Mouse (Mus musculus): ENCODE measurements around the gene Noxa1.
A peak's percentile ranks its signal among the peaks of the same experiment; 100 is the strongest.

Noxa1 gene

DNA sequence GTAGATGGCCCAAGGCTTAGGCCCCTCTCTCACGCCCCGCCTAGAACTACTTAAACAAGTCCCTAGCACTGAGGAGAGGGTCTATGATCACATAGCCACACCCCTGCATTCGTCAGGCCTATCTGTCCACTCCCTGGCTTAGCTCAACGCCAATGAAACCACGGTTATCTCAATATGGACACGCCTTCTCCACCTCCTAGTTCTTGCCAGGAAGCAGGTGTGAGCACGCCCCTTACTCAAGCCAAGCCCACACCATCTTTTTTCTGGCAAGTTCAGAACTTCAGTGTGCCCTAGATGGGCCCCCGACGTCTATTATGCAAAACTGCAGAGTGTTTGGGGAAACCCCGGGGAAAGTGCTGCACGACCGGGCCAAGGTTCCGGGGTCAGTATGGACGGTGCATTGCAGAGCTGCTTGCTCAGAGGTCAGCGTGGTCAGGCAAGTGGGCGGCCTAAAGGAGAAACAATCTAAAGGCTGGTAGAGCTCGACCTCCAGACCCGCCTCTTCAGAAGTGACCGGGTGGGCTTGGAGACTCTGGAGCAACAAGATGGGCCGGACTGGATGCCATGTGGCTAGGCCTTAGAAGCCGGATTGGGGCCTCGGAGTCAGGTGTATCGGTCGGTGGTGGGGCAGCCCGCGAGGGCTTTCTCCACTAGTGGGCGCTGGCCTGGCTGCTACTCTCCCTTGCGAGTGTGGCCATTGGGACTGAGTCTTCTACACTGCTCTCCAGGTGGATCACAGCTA, at the start of gene Noxa1:
Noxa1 (minus strand) TSS at position 41 of the 742 bp plus-strand sequence.
- no peak for DNase-seq

DNA sequence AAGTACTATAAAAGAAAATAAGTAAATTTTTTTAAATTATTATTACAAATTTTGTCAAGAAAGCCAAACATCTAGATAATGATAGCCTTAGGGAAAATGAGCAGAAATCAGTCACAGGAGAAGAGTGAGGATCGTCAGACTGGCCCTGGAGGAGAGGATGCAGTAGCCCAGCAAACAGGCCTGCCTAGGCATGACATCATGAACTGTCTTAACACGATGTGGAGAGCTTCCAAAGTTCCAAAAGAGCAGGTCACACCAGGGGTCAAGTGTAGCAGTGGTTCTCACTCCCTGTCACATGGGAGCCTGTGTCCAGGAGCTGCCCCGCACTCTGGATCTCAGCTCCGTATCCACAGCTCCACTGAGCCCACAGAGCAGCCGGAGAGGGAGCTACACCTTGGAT, 47.0 kb upstream of the Noxa1 start:
- no peak for DNase-seq

DNA sequence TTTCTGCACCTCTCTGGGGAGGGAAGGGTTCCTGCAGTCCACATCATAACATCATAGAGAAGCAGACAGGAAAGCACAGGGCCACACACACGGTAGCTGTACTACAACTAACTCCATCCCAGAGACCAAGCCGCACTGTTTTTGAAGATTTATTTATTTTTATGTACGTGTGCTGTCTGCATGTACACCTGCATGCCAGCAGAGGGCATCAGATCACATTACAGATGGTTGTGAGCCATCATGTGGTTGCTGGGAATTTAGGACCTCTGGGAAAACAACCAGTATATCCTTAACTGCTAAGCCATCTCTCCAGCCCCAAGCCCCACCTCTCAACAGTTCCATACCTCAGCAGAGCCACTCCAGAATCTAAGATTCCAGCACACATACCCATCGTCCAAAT, 46.2 kb upstream of the Noxa1 start:
- no peak for DNase-seq

DNA sequence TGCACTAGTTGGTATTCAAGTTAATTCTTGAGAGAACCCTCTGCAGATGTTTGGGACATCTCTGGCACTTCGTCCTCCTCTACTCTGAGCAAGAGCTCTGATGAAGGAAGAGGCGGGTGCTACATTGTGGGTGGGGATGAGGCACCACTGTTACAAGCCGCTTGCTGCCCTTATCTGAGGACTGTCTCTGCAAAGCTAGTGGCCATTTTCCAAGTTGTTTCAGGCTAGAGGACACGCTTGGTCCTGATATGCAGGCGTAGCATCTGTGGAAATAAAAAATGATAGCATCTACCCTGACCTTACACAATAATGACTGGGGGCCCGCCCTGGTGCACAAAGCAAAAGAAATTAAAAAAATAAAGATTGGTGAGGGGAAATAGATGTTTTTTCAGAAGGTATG, 42.9 kb upstream of the Noxa1 start:
- DNase-seq: no peak

DNA sequence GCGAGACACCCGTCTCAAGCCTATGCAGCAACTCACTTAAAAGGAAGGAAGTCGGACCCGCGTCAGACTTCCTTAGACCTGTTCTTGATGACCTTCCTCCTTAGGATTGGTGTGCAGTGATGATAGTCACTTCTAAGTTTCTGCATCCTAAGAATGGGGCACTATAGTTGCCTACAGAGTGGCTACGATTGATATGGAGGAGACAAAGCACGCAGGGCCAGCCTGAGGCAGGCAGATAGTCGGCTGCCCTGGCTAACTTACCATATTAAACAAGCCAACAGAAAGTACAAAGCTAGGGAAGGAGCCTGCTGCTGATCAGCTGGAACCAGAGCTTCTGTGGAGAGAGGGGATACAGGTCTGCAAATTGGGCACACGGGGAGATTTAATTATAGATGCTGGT, 36.7 kb upstream of the Noxa1 start:
- DNase-seq: no peak

DNA sequence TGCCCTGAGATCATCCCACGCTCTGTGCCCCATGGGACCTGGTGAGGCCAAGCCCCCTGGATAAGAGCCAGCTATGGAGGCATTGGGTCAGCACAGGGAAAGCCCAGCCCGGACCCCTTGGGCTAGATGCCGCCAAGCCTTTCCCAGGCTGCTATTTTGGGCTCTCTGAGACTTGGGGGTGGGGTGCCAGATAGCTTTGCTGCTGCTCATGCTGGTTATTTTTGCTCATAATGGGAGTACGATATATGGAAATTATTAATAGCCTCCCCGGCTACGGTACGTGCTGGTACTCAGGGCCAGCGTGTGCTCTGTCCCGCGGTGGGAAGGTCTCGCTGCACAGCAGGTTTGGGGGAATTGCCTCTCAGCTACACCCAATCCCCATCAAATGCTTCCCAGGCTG, 33.1 kb upstream of the Noxa1 start:
- no peak for DNase-seq

DNA sequence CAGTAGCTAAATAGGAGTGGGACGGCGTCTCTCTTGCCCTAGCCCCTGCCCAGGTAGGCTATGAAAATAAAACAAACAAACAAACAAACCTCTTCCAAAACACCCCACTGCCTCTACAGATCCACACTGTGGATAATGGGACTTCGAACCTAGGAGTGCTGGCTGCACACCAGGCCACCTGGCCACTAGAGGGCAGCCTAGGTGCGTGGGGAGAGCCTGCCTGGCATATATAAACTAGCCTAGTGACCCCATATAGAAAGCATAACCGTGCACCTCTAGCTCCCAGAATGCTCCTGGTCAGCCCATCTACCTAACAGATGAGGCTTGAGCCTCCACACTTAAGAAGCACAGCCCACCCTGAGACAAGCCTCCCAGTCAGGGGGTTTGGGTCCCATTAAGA, 32.3 kb upstream of the Noxa1 start:
- DNase-seq: peak; percentile 61 to 74

DNA sequence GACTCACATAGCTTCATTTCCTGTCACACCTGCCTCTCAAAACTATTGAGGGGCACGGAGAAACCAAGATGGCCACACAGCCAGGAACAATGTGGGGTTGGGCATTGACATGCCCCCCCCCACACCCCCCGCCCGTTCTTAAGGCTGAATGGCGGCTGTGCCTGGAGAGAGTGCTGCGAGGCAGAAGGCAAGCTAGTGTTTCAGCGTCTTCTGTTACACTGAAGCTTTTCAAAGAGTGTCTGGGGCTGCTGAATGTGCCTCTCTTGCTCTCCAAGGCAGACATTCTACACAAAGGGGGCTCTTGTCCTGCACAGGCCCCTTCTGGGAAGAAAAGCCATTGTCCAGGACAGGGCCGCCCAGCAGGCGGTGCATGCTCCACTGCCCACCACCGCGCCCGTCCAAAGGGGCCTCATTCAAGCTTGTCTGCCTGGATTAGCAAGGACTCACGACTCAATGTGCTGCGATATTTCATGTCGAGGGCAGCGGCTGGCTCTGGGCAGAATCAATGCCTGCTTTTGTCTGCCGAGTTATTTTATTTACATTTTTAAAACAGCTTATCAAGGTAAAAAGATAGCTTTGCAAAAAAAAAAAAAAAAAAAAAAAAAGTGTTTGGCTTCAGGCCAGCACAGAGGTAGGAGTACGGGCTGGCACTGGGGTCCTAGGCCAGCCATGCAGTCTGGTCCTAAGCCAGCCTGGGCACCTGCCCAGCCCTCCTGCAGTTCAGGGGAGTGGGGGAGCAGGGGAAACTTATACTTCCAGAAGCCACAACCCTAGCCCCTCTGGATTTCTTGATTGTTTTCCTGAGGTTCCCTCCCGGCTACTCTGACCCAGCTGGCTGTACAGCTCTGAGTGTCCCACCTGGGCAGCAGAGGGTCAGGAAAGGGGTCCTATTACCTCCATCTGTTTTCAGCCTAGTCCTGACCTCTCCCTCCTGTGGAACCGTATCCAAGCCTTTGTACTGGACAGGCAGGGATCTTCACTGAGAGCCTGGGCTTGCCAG, 31.4 kb upstream of the Noxa1 start:
- DNase-seq: peak; percentile 50 to 64

DNA sequence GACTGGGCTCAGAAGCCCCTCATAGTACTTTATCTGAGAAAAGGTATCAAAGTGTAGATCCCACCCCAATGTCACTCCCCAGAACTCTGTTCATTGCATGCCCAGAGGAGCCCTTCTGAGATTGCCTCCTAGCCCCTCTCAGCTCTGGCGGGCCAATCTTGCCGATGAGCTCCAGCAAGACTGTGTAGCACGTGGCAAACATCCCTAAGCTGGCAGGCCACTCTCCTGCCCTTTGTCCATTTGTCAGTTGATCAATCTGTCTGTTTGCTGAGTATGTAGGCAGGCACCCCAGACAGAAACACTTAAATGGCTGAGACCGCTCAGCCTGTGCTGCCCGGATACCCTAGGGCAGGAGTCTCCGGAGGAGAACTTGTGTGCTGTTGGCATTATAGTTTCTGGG, 30.2 kb upstream of the Noxa1 start:
- no peak for DNase-seq

DNA sequence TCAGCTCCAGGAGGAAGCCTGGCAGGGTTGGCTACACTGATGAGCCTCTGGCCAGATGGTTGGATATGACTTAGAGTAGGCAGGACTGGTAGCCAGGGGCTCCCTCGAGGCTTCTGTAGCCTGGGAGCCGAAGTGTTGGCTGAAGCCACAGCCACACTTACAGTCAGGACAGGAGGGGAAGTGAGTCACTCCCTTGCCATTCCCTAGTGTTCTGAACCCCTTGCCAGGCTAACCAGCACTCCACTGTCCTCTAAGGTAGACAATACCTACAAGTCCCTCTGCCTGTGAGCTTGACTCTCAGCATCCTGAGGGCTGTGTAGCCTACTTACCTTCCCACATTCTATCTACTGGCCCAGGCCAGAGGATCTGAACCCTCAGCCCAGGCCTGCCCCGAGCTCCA, 29.5 kb upstream of the Noxa1 start:
- no peak for DNase-seq

DNA sequence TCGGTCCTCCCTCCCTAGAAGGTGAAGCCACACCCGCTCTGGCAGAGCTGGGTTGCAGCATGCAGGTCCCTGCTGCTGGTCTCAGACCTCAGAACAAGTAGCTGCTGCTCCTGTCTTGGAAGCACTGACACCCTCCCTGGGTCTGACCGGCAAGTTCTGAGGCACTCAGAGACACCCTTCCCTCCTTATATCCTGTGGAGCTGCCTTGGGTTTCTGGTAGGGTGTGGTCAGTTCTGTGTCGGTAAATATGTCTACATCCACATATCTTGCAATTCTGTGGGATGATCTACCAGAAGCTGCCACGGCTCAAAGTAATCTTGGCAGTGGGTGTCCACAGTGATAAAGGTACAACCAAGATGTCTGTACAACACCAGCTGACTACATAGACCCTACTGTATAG, 28.6 kb upstream of the Noxa1 start:
- DNase-seq: no peak

DNA sequence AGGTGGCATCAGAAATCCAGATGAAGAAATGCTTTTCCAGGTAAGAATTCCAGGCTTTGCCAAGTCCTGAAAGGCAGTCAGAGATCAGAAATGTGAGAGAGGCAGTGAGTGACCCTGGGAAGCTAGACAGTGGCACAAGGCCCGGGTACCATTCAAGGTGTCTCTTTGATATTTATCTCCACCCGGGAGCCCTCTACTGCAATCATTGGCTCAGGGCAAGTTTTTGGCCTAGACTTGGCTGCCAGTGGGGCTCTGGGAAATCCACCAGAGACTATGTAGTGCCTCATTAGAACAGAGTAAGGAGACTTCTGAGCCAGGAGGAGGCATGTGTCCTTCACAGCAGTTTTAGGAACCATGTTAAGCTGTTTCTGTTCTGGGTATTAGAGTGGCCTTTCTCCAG, 27.7 kb upstream of the Noxa1 start:
- DNase-seq: no peak

DNA sequence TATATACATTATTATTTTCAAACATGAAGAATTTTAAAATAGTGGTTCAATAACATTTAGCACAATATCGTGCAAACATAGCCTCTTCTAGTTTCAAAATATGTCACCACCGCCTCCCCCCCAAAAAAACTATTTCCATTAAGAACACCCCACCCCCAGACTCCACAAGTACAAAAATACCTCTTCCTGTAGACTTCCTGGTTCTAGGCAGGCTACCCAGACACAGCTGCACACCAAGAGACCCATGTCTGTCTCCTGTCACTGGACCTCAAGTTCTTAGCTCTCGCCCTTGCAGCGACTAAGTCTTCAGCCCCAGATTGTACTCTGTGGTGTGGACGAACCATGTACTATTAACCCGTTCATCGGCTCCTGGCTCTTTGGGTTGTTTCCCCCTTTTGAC, 26.0 kb upstream of the Noxa1 start:
- DNase-seq: no peak

DNA sequence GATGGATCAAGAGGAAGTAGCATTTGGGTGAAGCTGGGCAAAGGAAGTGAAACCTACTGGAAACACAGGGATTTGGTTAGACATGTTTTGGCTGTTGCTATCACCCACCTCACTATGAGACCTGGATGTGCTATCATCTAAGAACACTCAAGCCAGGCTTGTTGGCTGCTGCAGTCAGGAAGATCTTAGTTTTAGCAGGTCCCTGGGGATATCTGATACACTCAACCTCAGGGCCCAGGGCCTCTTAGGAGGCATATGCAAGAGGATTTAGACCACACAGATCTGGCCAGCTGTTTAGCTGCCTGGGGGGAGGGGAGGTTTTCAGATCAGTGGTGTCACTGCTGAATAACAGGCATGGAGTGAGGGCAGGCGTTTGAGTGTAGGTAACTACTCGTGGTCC, 20.5 kb upstream of the Noxa1 start:
- no peak for DNase-seq

DNA sequence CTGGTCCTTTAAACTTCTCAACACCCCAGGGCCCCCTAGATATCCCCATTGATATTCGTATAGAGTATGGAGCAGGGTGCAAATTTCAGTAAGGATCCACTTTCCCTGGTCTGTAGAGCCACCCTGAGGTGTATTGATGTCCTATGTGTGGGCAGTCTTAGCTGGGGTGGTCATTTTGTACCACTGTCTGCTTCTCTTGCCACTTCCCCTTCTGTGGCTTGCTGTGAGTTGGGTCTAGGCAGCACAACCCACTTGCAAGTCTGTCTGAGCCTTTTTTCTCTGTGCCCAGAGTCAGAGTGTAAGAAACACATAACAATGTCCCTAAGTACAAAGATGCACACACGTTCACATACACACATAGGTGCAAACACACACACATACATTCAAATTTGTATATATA, 19.4 kb upstream of the Noxa1 start:
- DNase-seq: no peak

DNA sequence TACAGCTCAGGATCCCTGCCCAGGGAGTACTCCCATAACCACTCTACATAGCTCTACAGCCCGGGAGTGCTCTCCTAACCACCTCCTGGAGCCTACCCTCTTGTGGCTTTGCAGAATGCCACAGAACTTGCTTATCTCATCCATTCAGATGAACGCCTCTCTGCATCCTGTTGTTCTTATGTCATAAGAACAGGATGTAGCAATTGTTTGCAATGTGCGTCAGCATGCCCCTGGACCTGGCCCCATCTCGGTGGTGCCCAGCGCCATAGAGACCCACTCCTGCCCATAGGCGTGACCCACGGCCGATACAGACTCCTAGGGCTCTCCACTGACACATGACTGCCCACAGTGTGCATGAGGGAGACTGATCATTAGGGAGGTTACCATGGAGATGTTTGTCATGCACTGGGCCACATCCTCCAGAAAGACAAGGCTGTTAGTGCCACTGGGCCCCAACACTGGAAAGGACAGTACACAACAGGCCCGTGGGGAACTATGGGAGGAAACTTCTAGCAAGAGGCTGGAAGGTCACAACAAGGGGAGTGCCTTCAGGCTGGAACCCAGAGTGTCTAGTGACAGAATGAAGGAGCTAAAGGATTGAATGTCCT, 16.3 kb upstream of the Noxa1 start:
- no peak for DNase-seq

DNA sequence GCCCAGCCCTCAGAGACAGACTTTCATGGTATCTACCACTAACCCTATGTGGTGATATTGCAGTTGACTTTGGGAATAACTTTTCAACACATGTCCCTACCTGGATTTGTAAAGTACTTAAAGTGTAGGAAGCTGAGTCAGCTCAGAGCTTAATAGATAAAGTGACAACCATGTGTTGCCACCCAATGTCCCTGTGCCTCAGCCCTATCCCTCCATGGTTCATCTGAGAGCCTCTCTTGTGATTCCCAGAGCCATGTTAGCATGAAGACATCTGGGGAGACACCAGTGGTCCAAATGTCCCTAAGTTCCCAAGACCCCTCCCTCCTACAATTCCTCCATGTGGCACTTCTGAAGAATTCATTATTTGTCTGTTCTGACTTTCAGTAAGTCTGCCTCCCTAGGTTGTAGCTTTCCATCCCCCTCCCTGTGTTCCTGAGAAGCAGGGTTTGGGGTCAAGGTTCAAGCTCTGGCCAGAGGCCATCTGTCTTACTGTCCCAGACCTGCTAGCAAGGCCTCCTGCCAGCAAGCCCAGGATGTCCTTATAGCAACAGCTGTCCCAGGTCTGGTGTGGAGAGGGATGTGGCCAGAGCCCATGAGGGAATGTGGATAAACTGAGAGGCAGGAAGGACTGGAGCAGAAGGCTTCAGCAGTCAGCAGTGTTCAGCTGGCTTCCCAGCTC, 15.7 kb upstream of the Noxa1 start:
- no peak for DNase-seq

DNA sequence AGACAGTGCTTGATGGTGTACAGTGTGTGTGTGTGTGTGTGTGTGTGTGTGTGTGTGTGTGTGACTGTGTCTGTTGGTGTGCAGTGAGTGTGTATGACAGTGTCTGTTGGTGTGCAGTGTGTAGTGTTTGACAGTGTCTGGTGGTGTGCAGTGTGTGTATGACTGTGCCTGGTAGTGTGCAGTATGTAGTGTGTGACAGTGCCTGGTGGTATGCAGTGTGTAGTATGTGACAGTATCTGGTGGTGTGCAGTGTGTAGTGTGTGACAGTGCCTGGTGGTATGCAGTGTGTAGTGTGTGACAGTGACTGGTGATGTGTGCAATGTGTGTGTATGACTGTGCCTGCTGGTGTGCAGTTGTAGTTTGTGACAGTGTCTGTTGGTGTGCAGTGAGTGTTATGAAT, 14.5 kb upstream of the Noxa1 start:
- no peak for DNase-seq

DNA sequence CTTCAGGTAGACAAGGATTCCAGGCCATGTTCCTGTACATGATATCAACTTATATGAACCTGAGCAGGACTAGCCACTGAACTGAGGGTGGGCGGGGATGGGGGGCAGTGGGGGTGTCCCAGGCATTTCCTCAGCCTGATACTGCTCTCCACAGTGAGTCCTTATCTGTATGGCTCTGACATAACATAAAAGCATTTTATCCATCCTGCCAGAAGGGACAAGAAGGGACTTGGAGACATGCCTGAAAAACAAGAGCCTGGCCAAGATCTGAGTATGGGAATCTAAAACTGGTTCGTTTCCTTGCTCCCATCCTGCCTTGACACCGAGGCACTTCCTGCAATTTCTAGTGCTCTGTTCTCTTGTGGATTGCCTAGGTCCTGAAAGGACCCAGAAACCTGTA, 11.1 kb upstream of the Noxa1 start:
- DNase-seq: no peak

DNA sequence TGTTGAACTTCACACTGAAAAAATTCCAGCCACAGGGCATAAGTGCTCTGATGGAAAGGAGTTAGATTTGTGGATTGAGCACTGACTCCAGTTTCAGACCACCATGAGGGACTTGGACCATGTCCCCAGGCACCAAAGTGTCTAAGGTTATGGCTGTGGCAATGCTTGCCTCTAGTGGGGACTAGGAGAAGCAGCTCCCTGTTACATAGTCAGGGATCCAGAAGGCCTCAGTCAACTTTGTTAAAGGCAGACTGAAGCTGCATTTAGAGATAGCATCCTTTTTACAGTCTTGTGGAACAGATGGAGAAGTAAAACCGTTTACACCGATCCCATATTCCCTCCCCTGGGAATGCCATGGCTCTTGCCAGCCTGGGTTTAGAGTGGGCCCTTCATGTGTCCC, 9.2 kb upstream of the Noxa1 start:
- no peak for DNase-seq

DNA sequence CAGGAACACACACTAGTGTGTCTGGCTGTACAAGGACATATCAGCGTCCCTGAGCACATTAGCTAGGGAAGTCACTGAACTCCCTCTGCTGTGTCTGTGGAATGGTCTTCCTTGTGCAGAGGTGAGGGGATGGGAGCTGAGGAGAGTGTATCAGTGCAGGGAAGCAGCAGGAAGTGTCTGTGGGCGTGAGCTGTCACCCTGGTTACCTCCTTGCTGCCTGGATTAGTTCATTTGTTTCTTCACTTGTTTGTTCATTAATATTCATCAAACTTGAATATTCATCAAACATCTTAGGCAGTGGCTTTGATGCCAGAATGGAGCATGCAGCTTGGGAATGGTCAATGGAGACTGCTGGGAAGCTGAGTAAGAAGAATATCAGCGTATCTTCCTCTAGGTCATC, 4.8 kb upstream of the Noxa1 start:
- DNase-seq: no peak

DNA sequence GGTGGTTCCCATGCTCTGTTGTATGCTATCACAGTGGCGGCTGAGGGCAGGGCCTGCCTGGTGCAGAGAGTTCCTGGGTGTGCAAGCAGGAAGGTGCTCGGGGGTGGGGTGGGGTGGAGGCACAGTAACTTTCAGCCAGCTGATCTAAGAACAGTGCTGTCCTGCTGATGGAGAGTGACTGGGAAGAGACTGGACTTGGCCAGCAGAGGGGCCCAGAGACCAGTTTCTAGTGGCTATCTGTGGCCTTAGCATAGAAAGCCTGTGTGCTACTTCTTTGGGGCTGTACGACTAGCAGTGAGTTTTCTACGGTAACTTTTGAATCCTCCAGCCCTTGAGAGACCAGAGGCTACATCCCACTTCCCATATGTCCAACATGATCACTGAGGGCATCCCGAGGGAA, 4.0 kb upstream of the Noxa1 start:
- DNase-seq: peak; percentile 37 to 43

DNA sequence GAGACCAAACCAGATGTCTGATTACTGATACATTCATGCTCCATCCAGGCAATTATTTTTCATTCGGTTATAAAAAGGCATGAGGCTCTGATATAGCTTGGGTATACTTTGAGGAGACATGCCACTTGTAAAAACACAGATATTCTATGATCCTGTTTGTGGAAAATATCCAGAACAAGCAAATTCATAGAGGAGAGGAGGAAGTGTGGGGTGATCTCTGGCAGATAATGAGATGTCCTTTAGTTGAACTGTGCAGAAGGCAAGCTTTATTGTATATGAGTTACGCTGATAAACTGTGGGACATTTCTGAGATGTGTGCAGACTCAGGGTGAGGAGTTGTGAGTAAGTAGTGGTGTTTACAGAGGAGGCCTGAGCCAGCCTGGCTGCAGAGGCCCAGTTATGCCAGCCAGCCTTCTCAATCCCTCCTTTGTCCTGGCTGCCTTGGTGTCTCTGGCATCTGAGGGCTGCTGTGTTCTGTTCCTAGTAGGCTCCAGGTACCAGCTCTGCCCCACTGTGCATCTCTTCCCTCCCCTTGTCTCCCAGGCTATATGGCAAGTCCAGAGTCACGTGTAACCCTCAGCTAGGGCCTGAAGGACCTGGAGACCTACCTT, 3.2 kb upstream of the Noxa1 start:
- DNase-seq: no peak

Data from cerebellum, postnatal 14 days (tissue).